Mouse (Mus musculus) heart, adult 2 months (tissue): ENCODE results near the gene Tbc1d10a. TPM values are rescaled to one million over a fixed set of nuclear protein-coding genes. Genes with fewer than 3 reads are reported as not detected.
A peak's percentile ranks its signal among the peaks of the same experiment; 100 is the strongest.

Source experiments
- DNase-seq, 2 experiments: peaks; one replicate each; pipeline ENCODE4 v3.0.0; 2021
- H3K27ac ChIP-seq: fragments of 200-600 bp; 2 replicates; pipeline ENCODE4 v1.8.1; 2022
- H3K27me3 ChIP-seq: fragments of 200-500 bp; 2 replicates; pipeline ENCODE4 v1.6.1; 2012; ENCODE audit warnings: mild to moderate bottlenecking, low read length, inconsistent platforms, mixed read lengths; ENCODE audit not compliant: control insufficient read depth, insufficient read depth
- H3K36me3 ChIP-seq: fragments of 200-500 bp; 2 replicates; pipeline ENCODE4 v1.6.1; 2012; ENCODE audit warnings: low read length, inconsistent platforms; ENCODE audit not compliant: control insufficient read depth, insufficient read depth
- H3K4me1 ChIP-seq: fragments of 200-500 bp; 2 replicates; pipeline ENCODE4 v1.6.1; 2011; ENCODE audit warnings: low read length; ENCODE audit not compliant: control insufficient read depth, insufficient read depth
- H3K4me3 ChIP-seq: fragments of 200-600 bp; 2 replicates; pipeline ENCODE4 v1.8.1; 2022
- H3K79me2 ChIP-seq: fragments of 200-500 bp; replicated peaks from 2 replicates; pipeline ENCODE4 v1.6.1; 2012; ENCODE audit warnings: mild to moderate bottlenecking, inconsistent platforms, low read length, moderate library complexity, mixed read lengths; ENCODE audit not compliant: control insufficient read depth, insufficient read depth
- H3K9ac ChIP-seq: fragments of 200-500 bp; 2 replicates; pipeline ENCODE4 v1.6.1; 2012; ENCODE audit warnings: low read depth, mild to moderate bottlenecking, control low read depth, inconsistent platforms, low read length, mixed read lengths
- CTCF ChIP-seq: fragments of 200-600 bp; IDR thresholded peaks from 2 replicates; pipeline ENCODE4 v1.8.1; 2022; ENCODE audit warnings: antibody characterized with exemption, mild to moderate bottlenecking, moderate library complexity
- EP300 ChIP-seq: fragments of 200-500 bp; IDR thresholded peaks from 2 replicates; pipeline ENCODE4 v1.6.1; 2011; ENCODE audit warnings: low read depth, low read length, control low read depth; ENCODE audit not compliant: insufficient read depth
- POLR2A ChIP-seq: fragments of 200-500 bp; IDR thresholded peaks from 2 replicates; pipeline ENCODE4 v1.6.1; 2011; ENCODE audit warnings: mild to moderate bottlenecking, low read depth, low read length, control low read depth; ENCODE audit not compliant: insufficient read depth
- WGBS: fragments of 180-500 bp; shearing (Covaris S2); methylation state at CpG from one replicate; pipeline ENCODE4 v1.1.7; 2018; 5-methylcytosine and 5-hydroxymethylcytosine counted together
- intact Hi-C: fragments of 180-260 bp; cut with DNase I; formaldehyde crosslinking; loops from one replicate; pipeline ENCODE4 v1.15.1; 2025
- polyA plus RNA-seq: library from polyadenylated mRNA; depleted of rRNA; stranded (reverse); fragments of >200 nt; gene quantifications from 2 replicates; pipeline ENCODE4 v1.2.3, GENCODE M21; 2012
- total RNA-seq, 2 experiments: library from RNA; stranded (reverse); gene quantifications; 2 replicates each; pipeline ENCODE4 v1.2.3; 2021

Gene Tbc1d10a
- total and polyA plus RNA-seq, 3 experiments = 10.1 to 17.3 (median 10.7) TPM

GRCm38 (mm10) chr11:4166467-4167090 lies 20.0 kb upstream of the Tbc1d10a start:
- TF ChIP-seq POLR2A (no peak), EP300 (no peak)
- intact Hi-C loops = no loop called here

GRCm38 (mm10) chr11:4174586-4174985 lies 12.0 kb upstream of the Tbc1d10a start:
- Histone ChIP-seq H3K27ac (peak overlapping the region; percentile 40), H3K36me3 (peaks cover 29% of the 10 kb centered on the region)

More at GRCm38 (mm10) chr11:4166467-4167090, 20.0 kb upstream of the Tbc1d10a start:
- no peak for DNase-seq
- H3K79me2 ChIP-seq = peaks cover 1% of the 10 kb centered on the region; the same call in 1 of the 2 replicates
- H3K27ac ChIP-seq = no peak overlapping the region
- H3K4me1 ChIP-seq = peaks cover 1% of the 10 kb centered on the region
- H3K27me3 ChIP-seq = no peaks in the 10 kb centered on the region
- no peak overlapping the region for H3K9ac ChIP-seq
- WGBS = 91% methylated on average over 7 of the region's 7 CpGs
- peaks cover 23% of the 10 kb centered on the region for H3K36me3 ChIP-seq
- H3K4me3 ChIP-seq = no peak overlapping the region

GRCm38 (mm10) chr11:4177716-4178115 lies 8.9 kb upstream of the Tbc1d10a start:
- WGBS = 45% methylated on average over 4 of the region's 4 CpGs
- no peak overlapping the region for H3K4me3 ChIP-seq
- no peaks in the 10 kb centered on the region for H3K27me3 ChIP-seq
- TF ChIP-seq EP300 = peak; percentile 67
- TF ChIP-seq POLR2A = no peak
- TF ChIP-seq CTCF = no peak
- H3K9ac ChIP-seq = no peak overlapping the region
- peaks cover 31% of the 10 kb centered on the region for H3K36me3 ChIP-seq
- peak; percentile 63 to 73 for DNase-seq
- peak overlapping the region; percentile 32 for H3K27ac ChIP-seq
- intact Hi-C loops = no loop called here
- peaks cover 7% of the 10 kb centered on the region for H3K4me1 ChIP-seq
- H3K79me2 ChIP-seq = no peaks in the 10 kb centered on the region

More at GRCm38 (mm10) chr11:4174586-4174985, 12.0 kb upstream of the Tbc1d10a start:
- no peaks in the 10 kb centered on the region for H3K79me2 ChIP-seq
- intact Hi-C loops = no loop called here
- H3K9ac ChIP-seq = no peak overlapping the region
- H3K27me3 ChIP-seq = no peaks in the 10 kb centered on the region
- peak; percentile 77 to 87 for DNase-seq
- no peak overlapping the region for H3K4me3 ChIP-seq
- H3K4me1 ChIP-seq = peaks cover 7% of the 10 kb centered on the region
- 24% methylated on average over 5 of the region's 5 CpGs for WGBS
- TF ChIP-seq CTCF (peak; percentile 22; the same call in 1 of the 2 replicates), POLR2A (no peak), EP300 (peak; percentile 86; the same call in 1 of the 2 replicates)

- H3K27ac ChIP-seq = peak overlapping the region; percentile 12; the same call in 1 of the 2 replicates
- H3K79me2 ChIP-seq = no peaks in the 10 kb centered on the region; the same call in 1 of the 2 replicates
- H3K9ac ChIP-seq = no peak overlapping the region
- peaks cover 5% of the 10 kb centered on the region for H3K4me1 ChIP-seq
- TF ChIP-seq POLR2A (no peak), EP300 (no peak), CTCF (no peak)
- H3K27me3 ChIP-seq = no peaks in the 10 kb centered on the region
- no peak overlapping the region for H3K4me3 ChIP-seq
- peaks cover 16% of the 10 kb centered on the region for H3K36me3 ChIP-seq
- 16% methylated on average over 1 of the region's 1 CpGs for WGBS
- intact Hi-C loops = no loop called here
- no peak for DNase-seq
Measured at GRCm38 (mm10) chr11:4182061-4182460, 4.5 kb upstream of the Tbc1d10a start.

GRCm38 (mm10) chr11:4183511-4183910 lies 3.1 kb upstream of the Tbc1d10a start:
- Histone ChIP-seq H3K27ac (peak overlapping the region; percentile 56), H3K79me2 (peaks cover 4% of the 10 kb centered on the region; the same call in 1 of the 2 replicates), H3K4me3 (no peak overlapping the region), H3K27me3 (no peaks in the 10 kb centered on the region), H3K4me1 (peaks cover 10% of the 10 kb centered on the region), H3K9ac (no peak overlapping the region), H3K36me3 (peaks cover 15% of the 10 kb centered on the region)
- TF ChIP-seq EP300 (no peak), CTCF (no peak), POLR2A (no peak)
- intact Hi-C loops = no loop called here
- DNase-seq = peak in 1 of 2 experiments; percentile 15
